Mouse (Mus musculus): ENCODE data around the gene Mmp25. TPM values are rescaled to one million over a fixed set of nuclear protein-coding genes. Genes with fewer than 3 reads are reported as not detected.
"Not testable (repeated sequence)": the region's sequence is repeated elsewhere in the genome, so short reads cannot be mapped to it uniquely, and the experiment has no call there.

Mmp25 gene
- polyA plus RNA-seq, 1 experiment from 2014 or later = not detected

DNA sequence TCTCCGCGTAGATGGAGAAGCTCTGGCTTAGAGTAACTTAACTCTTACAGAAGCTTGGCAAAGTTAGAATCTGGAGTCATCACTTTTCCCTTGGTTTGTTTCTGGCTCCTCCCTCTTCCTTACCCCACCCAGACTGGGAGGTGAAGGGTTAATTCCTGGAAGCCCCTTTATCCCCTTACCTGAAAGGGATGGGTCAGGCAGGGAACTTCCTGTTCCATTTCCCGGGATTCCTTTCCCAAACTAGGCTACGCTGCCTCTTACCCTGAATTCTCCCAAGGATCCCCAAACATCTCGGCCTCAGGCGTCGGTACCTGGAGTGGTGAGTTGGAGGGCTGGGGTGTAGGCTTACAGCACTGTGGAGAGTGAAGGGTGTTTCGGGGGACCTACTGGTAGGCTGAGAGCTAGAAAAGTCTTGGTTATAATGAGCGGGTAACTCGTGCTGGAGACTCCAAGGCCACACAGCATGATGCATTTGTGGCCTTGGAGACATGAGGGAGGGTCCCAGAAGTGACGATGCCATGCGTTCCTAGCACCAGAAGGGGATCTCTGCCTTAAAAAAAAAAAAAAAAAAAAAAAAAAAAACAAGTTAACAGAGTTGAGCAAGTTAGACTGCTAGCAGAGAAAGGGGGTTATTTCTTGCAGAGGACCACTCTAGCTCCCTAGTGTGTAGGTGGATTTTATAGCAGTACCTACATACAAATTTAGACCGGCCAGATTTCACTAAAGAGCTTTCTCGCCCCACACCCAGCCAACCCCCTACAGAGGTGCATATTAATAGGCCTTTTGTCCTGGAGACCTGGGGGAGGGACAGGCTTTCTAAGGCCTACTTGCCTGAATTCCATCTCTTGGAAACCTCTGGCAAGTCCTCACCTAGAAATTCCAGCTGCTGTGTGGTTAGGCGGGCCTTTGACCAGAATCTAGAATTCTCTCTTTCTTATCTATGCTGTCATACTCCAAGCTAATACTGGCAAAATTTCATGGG lies 44.1 kb downstream of the Mmp25 start, which contains the start of gene Zscan10:
TSS of gene Zscan10 (plus strand) at position 216 of the 982 bp plus-strand sequence.
- H3K9ac ChIP-seq (ENCODE audit: low read depth, low read length) = no peak within 1 kb of the TSS
- 65% methylated on average over 15 of the region's 15 CpGs for WGBS
- H3K4me2 ChIP-seq = peak within 1 kb of the TSS; percentile 82
- peaks cover 12% of the 10 kb centered on the region for H3K4me1 ChIP-seq (replicated peaks; ENCODE audit: control insufficient read depth, insufficient read depth, low read length)
- DNase-seq (ENCODE audit: low spot score) = no peak
- H3K9me3 ChIP-seq (ENCODE audit: control insufficient read depth, low read length) = no peaks in the 10 kb centered on the region
- H3K27me3 ChIP-seq (replicated peaks; ENCODE audit: control insufficient read depth, insufficient read depth, low read length) = no peaks in the 10 kb centered on the region
- H3K36me3 ChIP-seq (ENCODE audit: control insufficient read depth, insufficient read depth, low read length) = no peaks in the 10 kb centered on the region
- peak within 1 kb of the TSS; percentile 60 for H3K4me3 ChIP-seq (ENCODE audit: low read depth, low read length)
- no peak for ATAC-seq (replicated peaks; ENCODE audit: low FRiP score)
- H3K27ac ChIP-seq (ENCODE audit: low read depth, low read length) = no peak within 1 kb of the TSS

DNA sequence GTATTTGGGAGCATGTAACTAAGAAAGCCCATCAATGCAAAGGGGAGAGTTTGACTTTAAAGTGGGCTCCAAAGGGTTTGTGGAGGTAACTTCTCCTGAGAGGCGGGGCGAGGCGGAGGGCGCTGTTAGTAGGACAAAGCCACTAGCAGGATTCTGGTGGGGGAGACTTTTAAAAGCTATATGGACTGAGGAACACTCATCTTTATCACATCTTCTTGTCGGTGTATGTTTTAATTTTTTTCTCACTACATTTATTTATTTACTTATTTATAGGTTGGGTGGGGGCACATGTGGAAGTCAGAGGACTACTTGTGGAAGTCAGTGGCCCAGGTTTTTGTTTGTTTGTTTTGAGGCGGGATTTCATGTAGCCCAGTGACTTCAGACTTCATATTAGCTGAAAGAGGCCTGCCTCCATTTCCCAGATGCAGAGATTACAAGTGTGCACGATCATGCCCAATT lies 45.4 kb downstream of the Mmp25 start:
- H3K9me3 ChIP-seq (ENCODE audit: control insufficient read depth, low read length) = no peaks in the 10 kb centered on the region
- DNase-seq (ENCODE audit: low spot score) (no peak), ATAC-seq (replicated peaks; ENCODE audit: low FRiP score) (0 out of 2 replicates have a peak, but pooled peaks have one; percentile 5)
- H3K4me1 ChIP-seq (replicated peaks; ENCODE audit: control insufficient read depth, insufficient read depth, low read length) = peaks cover 12% of the 10 kb centered on the region
- H3K9ac ChIP-seq (ENCODE audit: low read depth, low read length) = peak overlapping the region; percentile 72
- H3K36me3 ChIP-seq (ENCODE audit: control insufficient read depth, insufficient read depth, low read length) = no peaks in the 10 kb centered on the region
- H3K4me2 ChIP-seq = peak overlapping the region; percentile 82
- H3K4me3 ChIP-seq (ENCODE audit: low read depth, low read length) = peak overlapping the region; percentile 60
- H3K27me3 ChIP-seq (replicated peaks; ENCODE audit: control insufficient read depth, insufficient read depth, low read length) = no peaks in the 10 kb centered on the region
- peak overlapping the region; percentile 81 for H3K27ac ChIP-seq (ENCODE audit: low read depth, low read length)
- WGBS = 24% methylated on average over 7 of the region's 7 CpGs

DNA sequence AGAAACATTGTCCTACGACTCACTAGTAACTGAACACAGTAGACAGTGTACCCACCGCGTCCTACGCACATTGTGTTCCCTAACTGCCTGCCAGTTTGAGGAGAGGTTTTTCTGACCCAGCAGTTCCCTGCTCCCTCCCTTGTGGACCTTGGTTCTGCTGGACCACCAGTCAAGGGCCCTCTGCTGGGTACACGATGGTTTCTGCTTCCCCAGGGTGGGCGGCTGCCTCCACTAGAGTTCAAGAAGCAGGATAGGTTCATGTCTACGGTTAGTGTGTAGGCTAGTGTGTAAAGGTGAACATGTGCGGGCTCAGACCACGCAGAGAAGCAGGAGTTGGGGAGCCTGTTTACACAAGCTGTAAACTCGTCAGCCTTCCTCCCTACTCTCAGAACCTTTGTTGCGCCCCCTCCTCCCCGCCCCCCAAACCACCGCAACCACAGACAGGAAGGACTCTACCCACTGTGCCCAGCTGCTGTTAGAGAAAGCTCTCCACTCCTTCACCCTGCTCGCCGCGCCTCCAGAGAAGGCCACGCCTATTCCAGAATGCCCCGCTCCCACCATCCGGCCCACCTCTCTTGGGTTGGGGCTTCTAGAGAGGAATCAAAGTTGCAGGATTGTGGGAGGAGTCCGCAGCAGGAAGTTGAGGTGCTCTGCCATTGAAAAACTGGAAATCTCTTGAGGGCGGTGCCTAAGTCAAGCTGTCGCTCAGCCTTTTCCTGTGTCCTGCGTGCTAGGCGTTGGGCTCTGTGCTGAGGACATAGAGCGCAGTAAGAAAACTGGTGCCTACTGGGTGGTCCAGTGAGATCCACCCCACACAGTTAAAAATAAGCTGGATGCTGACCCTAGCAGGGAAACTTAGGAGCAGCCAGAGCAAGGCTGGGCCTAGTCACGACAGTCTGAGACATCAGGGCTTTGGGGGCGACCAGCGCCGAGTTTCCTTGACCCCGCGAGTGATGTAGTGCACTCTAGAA lies 46.2 kb downstream of the Mmp25 start, which contains the start of gene Zfp13:
TSS of gene Zfp13 (minus strand) at position 906 of the 971 bp plus-strand sequence.
- Histone ChIP-seq H3K4me3 (ENCODE audit: low read depth, low read length) (peak within 1 kb of the TSS; percentile 60), H3K36me3 (ENCODE audit: control insufficient read depth, insufficient read depth, low read length) (no peaks in the 10 kb centered on the region), H3K27ac (ENCODE audit: low read depth, low read length) (peak within 1 kb of the TSS; percentile 81), H3K4me1 (replicated peaks; ENCODE audit: control insufficient read depth, insufficient read depth, low read length) (peaks cover 12% of the 10 kb centered on the region), H3K27me3 (replicated peaks; ENCODE audit: control insufficient read depth, insufficient read depth, low read length) (no peaks in the 10 kb centered on the region), H3K9me3 (ENCODE audit: control insufficient read depth, low read length) (no peaks in the 10 kb centered on the region), H3K9ac (ENCODE audit: low read depth, low read length) (peak within 1 kb of the TSS; percentile 72), H3K4me2 (peak within 1 kb of the TSS; percentile 82)
- DNase-seq (ENCODE audit: low spot score) = peak; percentile 87
- 4% methylated on average over 31 of the region's 31 CpGs for WGBS
- ATAC-seq (replicated peaks; ENCODE audit: low FRiP score) = peak; percentile 91

DNA sequence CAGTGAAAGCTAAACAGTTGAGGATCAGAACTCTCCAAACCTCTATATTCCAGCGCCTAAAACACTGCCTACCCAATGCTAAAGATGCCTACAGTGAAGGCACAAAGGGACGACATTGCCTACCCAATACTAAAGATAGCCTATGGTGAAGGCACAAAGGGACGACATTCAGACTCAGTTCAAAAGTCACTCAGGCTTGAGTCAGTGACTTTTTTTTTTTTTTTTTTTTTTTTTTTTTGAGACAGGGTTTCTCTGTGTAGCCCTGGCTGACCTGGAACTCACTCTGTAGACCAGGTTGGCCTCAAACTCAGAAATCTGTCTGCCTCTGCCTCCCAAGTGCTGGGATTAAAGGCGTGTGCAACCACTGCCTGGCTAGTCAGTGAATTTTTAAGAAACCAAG lies 49.9 kb downstream of the Mmp25 start:
- H3K36me3 ChIP-seq (ENCODE audit: control insufficient read depth, insufficient read depth, low read length); H3K9ac ChIP-seq (ENCODE audit: low read depth, low read length); H3K27ac ChIP-seq (ENCODE audit: low read depth, low read length); ATAC-seq (replicated peaks; ENCODE audit: low FRiP score); H3K9me3 ChIP-seq (ENCODE audit: control insufficient read depth, low read length); DNase-seq (ENCODE audit: low spot score); H3K4me3 ChIP-seq (ENCODE audit: low read depth, low read length); H3K4me2 ChIP-seq; H3K27me3 ChIP-seq (replicated peaks; ENCODE audit: control insufficient read depth, insufficient read depth, low read length); H3K4me1 ChIP-seq (replicated peaks; ENCODE audit: control insufficient read depth, insufficient read depth, low read length): not testable (repeated sequence)
- WGBS = 77% methylated on average over 4 of the region's 4 CpGs

DNA sequence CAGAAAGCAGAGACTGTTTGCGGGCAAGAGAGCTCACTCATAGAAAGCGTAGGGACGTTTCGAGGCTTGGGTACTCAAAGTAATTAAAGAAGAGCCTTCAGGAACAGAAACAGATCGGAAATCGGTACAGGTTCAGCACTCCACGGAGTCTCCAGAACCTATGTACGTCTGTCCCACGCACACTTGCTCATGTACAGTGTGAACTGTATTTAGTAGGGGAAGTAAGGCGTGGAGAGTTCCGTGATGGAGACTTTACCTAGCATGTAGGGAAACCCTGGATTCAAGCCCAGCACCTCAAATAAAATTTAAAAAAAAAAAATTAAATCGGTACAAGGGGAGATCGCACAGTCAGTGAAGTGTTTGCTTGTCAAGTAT lies 52.2 kb downstream of the Mmp25 start:
- WGBS = 13% methylated on average over 13 of the region's 13 CpGs
- no peaks in the 10 kb centered on the region for H3K27me3 ChIP-seq (replicated peaks; ENCODE audit: control insufficient read depth, insufficient read depth, low read length)
- no peak for DNase-seq (ENCODE audit: low spot score)

DNA sequence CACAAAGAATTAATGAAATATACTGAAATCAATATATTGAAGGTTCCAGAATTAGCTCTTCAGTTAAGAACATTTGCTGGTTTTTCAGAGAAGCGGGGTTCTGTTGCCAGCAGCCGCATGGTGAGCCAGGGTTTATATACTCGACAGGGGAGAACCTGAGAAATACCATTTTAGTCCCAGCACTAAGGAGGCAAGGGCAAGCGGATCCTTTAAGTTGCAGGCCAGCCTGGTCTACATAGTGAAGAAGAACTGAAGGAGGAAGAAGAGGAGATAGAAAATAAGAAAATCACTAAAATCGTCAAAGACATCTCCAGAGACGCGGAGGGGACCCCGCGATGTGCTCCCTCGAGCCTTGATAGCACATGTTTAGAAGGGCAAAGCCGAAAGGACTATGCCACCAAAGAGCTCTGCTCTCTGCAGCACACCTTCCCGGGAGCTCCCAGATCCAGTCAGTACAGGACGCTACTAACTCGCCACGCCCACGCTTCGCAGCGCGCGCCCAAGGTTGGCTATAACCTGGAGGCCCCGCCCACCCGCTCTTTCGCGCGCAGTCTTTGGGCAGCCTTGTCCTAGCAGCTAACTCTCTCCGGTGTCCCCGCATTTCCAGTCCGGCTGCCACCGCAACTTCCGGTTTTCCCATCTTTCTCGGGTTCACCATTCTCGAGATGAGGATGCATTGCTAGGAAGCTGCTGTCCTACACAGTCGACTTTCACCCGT lies 52.7 kb downstream of the Mmp25 start:
- Histone ChIP-seq H3K9ac (ENCODE audit: low read depth, low read length) (peak overlapping the region; percentile 66), H3K9me3 (ENCODE audit: control insufficient read depth, low read length) (no peaks in the 10 kb centered on the region), H3K4me1 (replicated peaks; ENCODE audit: control insufficient read depth, insufficient read depth, low read length) (no peaks in the 10 kb centered on the region), H3K36me3 (ENCODE audit: control insufficient read depth, insufficient read depth, low read length) (no peaks in the 10 kb centered on the region), H3K27me3 (replicated peaks; ENCODE audit: control insufficient read depth, insufficient read depth, low read length) (no peaks in the 10 kb centered on the region), H3K27ac (ENCODE audit: low read depth, low read length) (0 out of 2 replicates have a peak overlapping the region, but pooled peaks have one; percentile 42), H3K4me2 (peak overlapping the region; percentile 84), H3K4me3 (ENCODE audit: low read depth, low read length) (peak overlapping the region; percentile 56)
- ATAC-seq (replicated peaks; ENCODE audit: low FRiP score) (peak; percentile 99), DNase-seq (ENCODE audit: low spot score) (peak; percentile 97)
- 7% methylated on average over 34 of the region's 34 CpGs for WGBS

More for the DNA sequence above, 52.2 kb downstream of the Mmp25 start:
- H3K4me2 ChIP-seq = peak overlapping the region; percentile 84
- H3K36me3 ChIP-seq (ENCODE audit: control insufficient read depth, insufficient read depth, low read length) = no peaks in the 10 kb centered on the region
- H3K9me3 ChIP-seq (ENCODE audit: control insufficient read depth, low read length) = no peaks in the 10 kb centered on the region
- peak; percentile 62 for ATAC-seq (replicated peaks; ENCODE audit: low FRiP score)
- no peaks in the 10 kb centered on the region for H3K4me1 ChIP-seq (replicated peaks; ENCODE audit: control insufficient read depth, insufficient read depth, low read length)
- peak overlapping the region; percentile 56 for H3K4me3 ChIP-seq (ENCODE audit: low read depth, low read length)
- peak overlapping the region; percentile 66 for H3K9ac ChIP-seq (ENCODE audit: low read depth, low read length)
- 0 out of 2 replicates have a peak overlapping the region, but pooled peaks have one; percentile 42 for H3K27ac ChIP-seq (ENCODE audit: low read depth, low read length)

DNA sequence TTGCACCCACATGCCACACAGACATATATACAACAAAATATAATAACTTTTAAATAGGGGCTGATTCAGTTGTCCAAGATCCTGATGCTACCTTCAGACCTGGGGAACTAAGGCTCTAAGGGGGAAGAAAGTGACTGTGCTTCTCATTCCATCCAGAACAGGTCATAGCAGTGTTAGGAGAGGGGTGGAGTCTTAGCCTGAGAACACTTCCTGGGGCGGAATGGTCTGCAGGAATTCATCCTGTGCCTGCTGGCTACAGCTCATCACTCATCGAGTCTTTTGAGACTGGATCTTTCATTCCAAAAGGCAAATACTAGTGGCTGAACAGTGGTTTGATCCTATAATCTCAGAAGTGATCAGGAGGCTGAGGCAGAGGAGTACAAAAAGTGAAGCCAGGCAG lies 57.8 kb downstream of the Mmp25 start:
- Histone ChIP-seq H3K27ac (ENCODE audit: low read depth, low read length) (no peak overlapping the region), H3K4me3 (ENCODE audit: low read depth, low read length) (no peak overlapping the region), H3K9ac (ENCODE audit: low read depth, low read length) (no peak overlapping the region), H3K9me3 (ENCODE audit: control insufficient read depth, low read length) (no peaks in the 10 kb centered on the region), H3K4me2 (no peak overlapping the region), H3K36me3 (ENCODE audit: control insufficient read depth, insufficient read depth, low read length) (no peaks in the 10 kb centered on the region), H3K4me1 (replicated peaks; ENCODE audit: control insufficient read depth, insufficient read depth, low read length) (0 out of 2 replicates have a peak, but pooled peaks cover 3% of the 10 kb centered on the region), H3K27me3 (replicated peaks; ENCODE audit: control insufficient read depth, insufficient read depth, low read length) (0 out of 2 replicates have a peak, but pooled peaks cover 3% of the 10 kb centered on the region)
- no peak for DNase-seq (ENCODE audit: low spot score)
- ATAC-seq (replicated peaks; ENCODE audit: low FRiP score) = no peak
- 65% methylated on average over 2 of the region's 2 CpGs for WGBS

Data from liver, embryonic 11.5 days (tissue).